Mouse (Mus musculus): Measurements from ENCODE around the gene Slfn14. TPM values are rescaled to one million over a fixed set of nuclear protein-coding genes. Genes with fewer than 3 reads are reported as not detected.
A peak's percentile ranks its signal among the peaks of the same experiment; 100 is the strongest.
"Not testable (repeated sequence)": the region's sequence is repeated elsewhere in the genome, so short reads cannot be mapped to it uniquely, and the experiment has no call there.

The Slfn14 gene
- polyA plus RNA-seq, 1 experiment from 2014 or later: not detected

DNA sequence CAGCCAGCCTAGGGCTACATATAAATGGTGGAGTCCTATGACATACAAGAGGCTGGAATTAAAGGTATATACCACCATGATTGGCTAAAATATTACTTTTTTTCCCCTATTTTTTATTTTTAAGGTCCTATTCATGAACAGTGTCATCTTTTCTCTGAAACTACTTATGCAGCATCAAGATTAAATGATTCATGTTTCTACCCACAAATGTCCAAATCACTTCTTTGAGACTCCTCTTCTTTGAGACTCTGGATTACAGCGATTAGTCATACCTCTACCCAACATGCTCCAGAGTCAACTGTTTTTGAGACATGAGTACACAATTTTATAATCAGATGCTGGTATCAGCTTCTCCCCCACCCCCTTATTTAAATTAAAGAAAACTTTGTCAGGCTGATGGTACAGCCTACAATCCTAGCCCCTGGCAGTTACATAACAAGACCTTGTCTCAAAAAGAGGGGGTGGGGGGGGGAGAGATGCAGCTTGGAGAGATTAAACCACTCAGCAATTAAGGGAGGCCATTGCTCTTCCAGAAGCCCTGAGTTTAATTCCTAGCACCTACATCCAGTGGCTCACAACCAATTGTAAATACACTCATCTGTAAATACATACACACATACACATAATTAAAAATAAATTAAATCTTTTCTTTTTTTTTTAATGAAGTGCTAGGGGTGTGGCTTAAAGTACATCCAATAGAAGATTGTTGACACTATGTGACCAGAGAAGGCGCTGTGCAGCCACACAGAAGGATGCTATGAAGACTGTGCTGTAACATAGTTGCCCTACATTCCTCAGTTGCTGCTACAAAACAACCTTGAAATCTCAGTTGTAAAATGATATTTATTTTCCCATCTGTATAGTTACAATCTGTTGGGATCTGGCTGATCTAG is 14.3 kb downstream of the Slfn14 start:
- peak overlapping the region; percentile 63 for H3K4me2 ChIP-seq (ENCODE audit: low read length)
- DNase-seq (ENCODE audit: low spot score) (peak; percentile 38), ATAC-seq (peak; percentile 3; the same call in 1 of the 2 replicates)
- H3K36me3 ChIP-seq (ENCODE audit: control insufficient read depth, insufficient read depth, low read length): no peaks in the 10 kb centered on the region
- H3K9ac ChIP-seq (ENCODE audit: low read length): no peak overlapping the region
- no peaks in the 10 kb centered on the region for H3K4me1 ChIP-seq (ENCODE audit: control insufficient read depth, insufficient read depth, low read length)
- peak overlapping the region; percentile 10; the same call in 1 of the 2 replicates for H3K27ac ChIP-seq (ENCODE audit: low read depth, low read length)
- WGBS: 26% methylated on average over 2 of the region's 2 CpGs
- no peak overlapping the region for H3K4me3 ChIP-seq (ENCODE audit: low read depth, low read length)
- no peaks in the 10 kb centered on the region for H3K9me3 ChIP-seq (replicated peaks; ENCODE audit: control insufficient read depth, low read length)
- no peaks in the 10 kb centered on the region for H3K27me3 ChIP-seq (replicated peaks; ENCODE audit: control insufficient read depth, insufficient read depth, low read length)

DNA sequence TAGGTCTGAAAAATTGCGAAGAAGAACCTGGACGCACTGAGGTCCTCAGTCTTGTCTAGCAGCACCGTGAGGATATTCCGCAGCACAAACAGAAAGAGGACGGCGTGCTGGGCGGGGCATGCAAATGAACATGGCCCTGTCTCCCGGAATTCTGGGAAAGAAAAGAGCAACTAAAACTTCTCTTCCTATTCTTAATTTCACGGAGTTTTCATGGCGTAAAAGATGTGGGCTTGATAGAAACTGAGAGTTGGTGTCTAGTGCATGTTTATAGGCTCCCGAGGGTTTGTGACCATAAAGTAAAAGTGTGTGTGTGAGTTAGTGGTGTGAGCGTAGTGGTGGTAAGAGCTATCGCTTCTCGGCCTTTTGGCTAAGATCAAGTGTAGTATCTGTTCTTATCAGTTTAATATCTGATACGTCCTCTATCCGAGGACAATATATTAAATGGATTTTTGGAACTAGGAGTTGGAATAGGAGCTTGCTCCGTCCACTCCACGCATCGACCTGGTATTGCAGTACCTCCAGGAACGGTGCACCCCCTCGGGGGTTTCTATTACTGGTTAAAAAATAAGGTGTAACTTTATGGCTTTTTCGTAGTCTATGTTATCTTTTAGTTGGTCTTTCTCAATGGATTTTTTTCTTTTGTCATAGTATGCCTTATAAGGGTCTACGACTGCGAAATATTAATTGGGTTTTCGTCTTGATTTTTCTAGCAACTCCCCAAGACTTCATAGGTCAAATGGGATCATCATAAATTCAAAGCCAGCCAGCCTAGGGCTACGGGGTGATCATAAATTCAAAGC is 15.2 kb downstream of the Slfn14 start:
- DNase-seq (ENCODE audit: low spot score) (peak; percentile 91), ATAC-seq (peak; percentile 90)
- H3K9ac ChIP-seq (ENCODE audit: low read length): peak overlapping the region; percentile 73
- H3K4me3 ChIP-seq (ENCODE audit: low read depth, low read length): peak overlapping the region; percentile 45
- H3K9me3 ChIP-seq (replicated peaks; ENCODE audit: control insufficient read depth, low read length): no peaks in the 10 kb centered on the region
- no peaks in the 10 kb centered on the region for H3K4me1 ChIP-seq (ENCODE audit: control insufficient read depth, insufficient read depth, low read length)
- H3K27ac ChIP-seq (ENCODE audit: low read depth, low read length): peak overlapping the region; percentile 44; the same call in 1 of the 2 replicates
- peak overlapping the region; percentile 63 for H3K4me2 ChIP-seq (ENCODE audit: low read length)
- H3K27me3 ChIP-seq (replicated peaks; ENCODE audit: control insufficient read depth, insufficient read depth, low read length): no peaks in the 10 kb centered on the region
- under 1% methylated on average over 26 of the region's 26 CpGs for WGBS
- H3K36me3 ChIP-seq (ENCODE audit: control insufficient read depth, insufficient read depth, low read length): no peaks in the 10 kb centered on the region

DNA sequence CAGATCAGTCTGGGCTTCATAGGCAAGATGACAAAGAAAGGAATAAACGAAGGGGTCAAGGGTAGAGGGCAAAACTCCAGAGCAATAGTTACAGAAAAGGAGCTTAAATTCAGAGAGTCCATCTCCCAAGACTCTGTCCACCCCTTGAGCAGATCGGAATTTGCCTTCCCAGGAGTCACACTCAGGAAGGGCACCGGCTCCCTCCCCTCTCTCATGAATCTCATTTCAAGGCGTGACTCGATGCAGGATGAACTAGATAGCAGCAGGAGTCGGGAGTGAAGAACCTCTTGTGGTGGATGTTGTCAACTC is 15.7 kb downstream of the Slfn14 start:
- Histone ChIP-seq H3K4me1 (ENCODE audit: control insufficient read depth, insufficient read depth, low read length) (no peaks in the 10 kb centered on the region), H3K4me3 (ENCODE audit: low read depth, low read length) (peak overlapping the region; percentile 45), H3K9ac (ENCODE audit: low read length) (peak overlapping the region; percentile 73), H3K9me3 (replicated peaks; ENCODE audit: control insufficient read depth, low read length) (no peaks in the 10 kb centered on the region), H3K4me2 (ENCODE audit: low read length) (peak overlapping the region; percentile 63), H3K36me3 (ENCODE audit: control insufficient read depth, insufficient read depth, low read length) (no peaks in the 10 kb centered on the region), H3K27ac (ENCODE audit: low read depth, low read length) (0 out of 2 replicates have a peak overlapping the region, but pooled peaks have one; percentile 44), H3K27me3 (replicated peaks; ENCODE audit: control insufficient read depth, insufficient read depth, low read length) (no peaks in the 10 kb centered on the region)
- under 1% methylated on average over 6 of the region's 6 CpGs for WGBS
- no peak for DNase-seq (ENCODE audit: low spot score)
- ATAC-seq: peak; percentile 57; the same call in 1 of the 2 replicates

DNA sequence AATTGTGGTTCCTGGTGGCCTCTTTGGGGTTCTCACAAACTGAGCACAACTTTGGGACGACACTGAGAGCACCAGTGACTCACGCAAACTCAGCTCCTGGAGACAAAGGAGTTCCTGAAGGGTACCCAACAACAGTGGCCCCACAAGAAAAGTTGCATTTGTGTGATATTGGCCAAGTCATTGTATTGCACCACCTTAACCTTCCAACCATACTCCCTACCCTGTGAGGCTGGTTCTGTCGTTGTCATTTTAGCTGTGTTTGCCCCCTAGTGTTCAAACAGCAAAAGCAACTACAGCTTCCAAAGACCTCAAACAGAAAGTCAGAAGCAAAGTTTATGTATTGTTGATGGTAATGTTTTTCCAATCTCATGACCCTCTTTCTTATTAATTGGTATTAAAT is 23.4 kb downstream of the Slfn14 start:
- DNase-seq (ENCODE audit: low spot score) (peak; percentile 33), ATAC-seq (no peak)
- H3K4me2 ChIP-seq (ENCODE audit: low read length): no peak overlapping the region
- no peaks in the 10 kb centered on the region for H3K9me3 ChIP-seq (replicated peaks; ENCODE audit: control insufficient read depth, low read length)
- H3K36me3 ChIP-seq (ENCODE audit: control insufficient read depth, insufficient read depth, low read length): no peaks in the 10 kb centered on the region
- H3K9ac ChIP-seq (ENCODE audit: low read length): no peak overlapping the region
- no peaks in the 10 kb centered on the region for H3K4me1 ChIP-seq (ENCODE audit: control insufficient read depth, insufficient read depth, low read length)
- H3K27ac ChIP-seq (ENCODE audit: low read depth, low read length): no peak overlapping the region
- H3K4me3 ChIP-seq (ENCODE audit: low read depth, low read length): no peak overlapping the region
- 63% methylated on average over 3 of the region's 3 CpGs for WGBS
- H3K27me3 ChIP-seq (replicated peaks; ENCODE audit: control insufficient read depth, insufficient read depth, low read length): no peaks in the 10 kb centered on the region

DNA sequence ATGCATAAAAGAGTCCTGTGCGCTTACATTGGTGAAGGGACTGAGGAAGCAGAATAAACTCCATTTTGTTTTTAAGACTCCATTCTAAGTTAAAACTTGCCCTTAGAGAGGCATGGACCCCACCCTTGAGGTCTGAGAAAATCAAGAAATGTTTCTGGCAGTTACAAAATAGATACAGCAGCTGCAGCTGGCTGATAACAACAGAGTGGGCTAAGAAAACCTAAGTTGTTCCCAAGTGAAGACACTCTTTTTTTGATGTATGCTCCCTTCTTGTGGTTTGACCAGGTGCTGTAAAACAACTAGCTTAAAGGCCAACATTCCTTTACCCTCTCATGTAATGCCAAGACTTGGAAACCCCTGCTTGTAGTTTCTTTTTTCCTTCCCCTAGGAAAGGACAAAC is 23.9 kb downstream of the Slfn14 start:
- Histone ChIP-seq H3K4me2 (ENCODE audit: low read length) (no peak overlapping the region), H3K27ac (ENCODE audit: low read depth, low read length) (no peak overlapping the region), H3K4me3 (ENCODE audit: low read depth, low read length) (no peak overlapping the region), H3K9me3 (replicated peaks; ENCODE audit: control insufficient read depth, low read length) (no peaks in the 10 kb centered on the region), H3K9ac (ENCODE audit: low read length) (no peak overlapping the region), H3K36me3 (ENCODE audit: control insufficient read depth, insufficient read depth, low read length) (no peaks in the 10 kb centered on the region), H3K4me1 (ENCODE audit: control insufficient read depth, insufficient read depth, low read length) (no peaks in the 10 kb centered on the region), H3K27me3 (replicated peaks; ENCODE audit: control insufficient read depth, insufficient read depth, low read length) (no peaks in the 10 kb centered on the region)
- no peak for ATAC-seq
- WGBS: 94% methylated on average over 1 of the region's 1 CpGs
- no peak for DNase-seq (ENCODE audit: low spot score)

DNA sequence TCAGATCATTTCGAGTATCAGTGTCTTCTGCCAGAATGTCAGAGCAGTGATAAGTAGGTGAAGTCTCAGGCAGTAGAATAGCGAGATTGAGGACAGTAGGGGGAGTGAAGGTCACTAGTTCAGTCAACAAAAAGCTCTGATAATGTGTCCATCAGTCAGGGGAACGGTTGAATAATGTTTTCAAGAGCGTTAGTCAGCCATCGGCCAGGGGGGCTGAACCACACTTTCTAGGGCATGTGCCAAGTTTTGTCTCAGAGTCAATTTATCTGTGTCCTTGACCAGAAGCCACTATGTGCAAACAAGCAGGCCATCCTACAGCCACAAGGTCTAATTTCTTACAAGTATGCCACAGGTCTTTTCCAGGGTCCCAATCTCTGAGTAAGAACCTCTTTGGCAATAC is 29.3 kb downstream of the Slfn14 start:
- not testable (repeated sequence) for ATAC-seq; DNase-seq (ENCODE audit: low spot score); H3K9ac ChIP-seq (ENCODE audit: low read length); H3K4me2 ChIP-seq (ENCODE audit: low read length); H3K4me1 ChIP-seq (ENCODE audit: control insufficient read depth, insufficient read depth, low read length); H3K36me3 ChIP-seq (ENCODE audit: control insufficient read depth, insufficient read depth, low read length); H3K9me3 ChIP-seq (replicated peaks; ENCODE audit: control insufficient read depth, low read length); H3K4me3 ChIP-seq (ENCODE audit: low read depth, low read length); H3K27ac ChIP-seq (ENCODE audit: low read depth, low read length); H3K27me3 ChIP-seq (replicated peaks; ENCODE audit: control insufficient read depth, insufficient read depth, low read length)
- WGBS: 68% methylated on average over 5 of the region's 5 CpGs

DNA sequence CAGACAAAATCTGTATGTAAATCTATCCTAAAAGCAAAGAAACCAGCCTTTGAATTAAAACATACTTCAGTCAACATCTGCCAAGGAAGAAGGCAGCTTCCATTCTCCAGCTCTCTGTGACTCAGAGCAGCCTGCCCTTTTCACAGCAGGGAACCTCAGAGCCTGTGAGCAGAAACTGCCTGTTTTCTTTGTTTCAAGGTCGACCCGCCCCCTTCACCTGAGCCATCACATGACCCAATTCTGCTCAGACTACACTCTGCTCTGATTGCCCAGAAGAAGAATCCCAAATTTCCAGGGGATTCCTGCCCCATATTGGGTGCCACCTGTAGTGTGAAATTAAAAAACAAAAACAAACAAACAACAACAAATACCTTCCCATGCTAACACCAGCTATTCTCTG is 46.7 kb downstream of the Slfn14 start:
- WGBS: 22% methylated on average over 2 of the region's 2 CpGs
- Histone ChIP-seq H3K27me3 (replicated peaks; ENCODE audit: control insufficient read depth, insufficient read depth, low read length) (no peaks in the 10 kb centered on the region), H3K9me3 (replicated peaks; ENCODE audit: control insufficient read depth, low read length) (no peaks in the 10 kb centered on the region), H3K27ac (ENCODE audit: low read depth, low read length) (no peak overlapping the region), H3K4me1 (ENCODE audit: control insufficient read depth, insufficient read depth, low read length) (no peaks in the 10 kb centered on the region), H3K4me2 (ENCODE audit: low read length) (no peak overlapping the region), H3K9ac (ENCODE audit: low read length) (no peak overlapping the region), H3K36me3 (ENCODE audit: control insufficient read depth, insufficient read depth, low read length) (no peaks in the 10 kb centered on the region), H3K4me3 (ENCODE audit: low read depth, low read length) (no peak overlapping the region)
- ATAC-seq (no peak), DNase-seq (ENCODE audit: low spot score) (peak; percentile 1)

DNA sequence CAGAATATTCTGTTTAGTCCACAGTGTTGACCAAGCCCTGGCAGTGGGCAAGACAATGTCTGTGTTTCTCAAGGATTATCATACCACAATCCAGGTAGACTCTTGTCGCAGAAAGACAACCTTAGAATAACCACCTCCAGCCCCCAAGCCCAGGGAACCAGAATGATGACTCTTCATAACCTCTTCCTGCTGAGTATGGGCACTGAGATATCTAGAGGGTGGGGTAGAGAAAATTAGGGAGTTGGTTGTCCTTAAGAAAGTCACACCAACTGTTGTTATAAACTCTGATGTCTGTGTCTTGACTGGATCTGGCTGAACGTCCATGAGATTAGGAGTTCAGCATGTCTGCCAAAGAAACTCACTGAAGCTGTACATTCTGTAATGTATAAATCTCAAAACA is 48.1 kb downstream of the Slfn14 start:
- Histone ChIP-seq H3K9ac (ENCODE audit: low read length) (no peak overlapping the region), H3K4me2 (ENCODE audit: low read length) (no peak overlapping the region), H3K9me3 (replicated peaks; ENCODE audit: control insufficient read depth, low read length) (no peaks in the 10 kb centered on the region), H3K27ac (ENCODE audit: low read depth, low read length) (no peak overlapping the region), H3K27me3 (replicated peaks; ENCODE audit: control insufficient read depth, insufficient read depth, low read length) (no peaks in the 10 kb centered on the region), H3K36me3 (ENCODE audit: control insufficient read depth, insufficient read depth, low read length) (no peaks in the 10 kb centered on the region), H3K4me1 (ENCODE audit: control insufficient read depth, insufficient read depth, low read length) (no peaks in the 10 kb centered on the region), H3K4me3 (ENCODE audit: low read depth, low read length) (no peak overlapping the region)
- WGBS: 88% methylated on average over 2 of the region's 2 CpGs
- no peak for DNase-seq (ENCODE audit: low spot score)
- no peak for ATAC-seq

DNA sequence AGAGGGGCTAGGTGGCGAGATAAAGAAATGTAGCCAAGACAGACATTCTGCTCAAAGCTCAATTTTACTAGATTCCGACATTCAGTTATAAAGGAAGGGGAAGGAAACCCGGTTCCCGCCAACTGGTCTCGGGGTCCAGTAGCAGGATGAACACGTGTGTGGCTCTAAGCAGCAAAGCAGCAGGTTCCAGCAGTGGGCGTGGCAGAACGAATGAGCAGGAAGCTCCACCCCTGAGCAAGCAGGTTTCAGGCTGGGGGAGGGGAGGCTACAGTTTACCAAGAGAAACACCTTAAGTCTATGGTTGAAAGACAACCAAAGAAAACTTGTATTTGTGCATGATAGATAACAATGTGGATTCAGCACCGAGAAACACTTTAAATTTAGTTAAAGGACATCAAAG is 49.1 kb downstream of the Slfn14 start:
- 84% methylated on average over 9 of the region's 9 CpGs for WGBS
- not testable (repeated sequence) for DNase-seq (ENCODE audit: low spot score)

More for the DNA sequence above, 49.1 kb downstream of the Slfn14 start:
- not testable (repeated sequence) for H3K9ac ChIP-seq (ENCODE audit: low read length); H3K9me3 ChIP-seq (replicated peaks; ENCODE audit: control insufficient read depth, low read length); H3K36me3 ChIP-seq (ENCODE audit: control insufficient read depth, insufficient read depth, low read length); H3K4me3 ChIP-seq (ENCODE audit: low read depth, low read length); H3K4me2 ChIP-seq (ENCODE audit: low read length); H3K27ac ChIP-seq (ENCODE audit: low read depth, low read length); H3K27me3 ChIP-seq (replicated peaks; ENCODE audit: control insufficient read depth, insufficient read depth, low read length); H3K4me1 ChIP-seq (ENCODE audit: control insufficient read depth, insufficient read depth, low read length); ATAC-seq
